Mouse (Mus musculus) embryonic facial prominence, embryonic 14.5 days (tissue): ENCODE measurements around the gene Samd4. TPM values are rescaled to one million over a fixed set of nuclear protein-coding genes. Genes with fewer than 3 reads are reported as not detected.

ENCODE experiments used
- ATAC-seq: fragments of 200-750 bp; cut with Nextera tagmentation; 2 replicates; pipeline ENCODE4 v1.8.0; 2017; ENCODE audit warnings: low read depth, moderate number of reproducible peaks, moderate TSS enrichment
- DNase-seq: peaks from one replicate; pipeline ENCODE4 v3.0.0-alpha.2; 2015; ENCODE audit warnings: low spot score
- H3K27ac ChIP-seq: fragments of 300-500 bp; sonication (generic); replicated peaks from 2 replicates; pipeline ENCODE4 v1.5.1; 2014; ENCODE audit warnings: low read depth, mild to moderate bottlenecking, low read length, moderate library complexity
- H3K27me3 ChIP-seq: fragments of 300-500 bp; sonication (generic); replicated peaks from 2 replicates; pipeline ENCODE4 v1.6.1; 2014; ENCODE audit warnings: low read length; ENCODE audit not compliant: control insufficient read depth, insufficient read depth
- H3K36me3 ChIP-seq: fragments of 300-500 bp; sonication (generic); 2 replicates; pipeline ENCODE4 v1.6.1; 2014; ENCODE audit warnings: low read length, mixed read lengths; ENCODE audit not compliant: control insufficient read depth, insufficient read depth
- H3K4me1 ChIP-seq: fragments of 300-500 bp; sonication (generic); 2 replicates; pipeline ENCODE4 v1.6.1; 2014; ENCODE audit warnings: antibody characterized with exemption, low read length; ENCODE audit not compliant: control insufficient read depth, insufficient read depth
- H3K4me2 ChIP-seq: fragments of 300-500 bp; sonication (generic); 2 replicates; pipeline ENCODE4 v1.6.1; 2014; ENCODE audit warnings: low read depth, mild to moderate bottlenecking, low read length, moderate library complexity, mixed read lengths
- H3K4me3 ChIP-seq: fragments of 300-500 bp; sonication (generic); 2 replicates; pipeline ENCODE4 v1.5.1; 2014; ENCODE audit warnings: low read depth, mild to moderate bottlenecking, low read length
- H3K9ac ChIP-seq: fragments of 300-500 bp; sonication (generic); 2 replicates; pipeline ENCODE4 v1.6.1; 2014; ENCODE audit warnings: low read depth, mild to moderate bottlenecking, low read length, moderate library complexity, mixed read lengths
- H3K9me3 ChIP-seq: fragments of 300-500 bp; sonication (generic); 2 replicates; pipeline ENCODE4 v1.6.1; 2016; ENCODE audit warnings: low read length; ENCODE audit not compliant: control insufficient read depth
- WGBS: fragments of 180-500 bp; shearing (Covaris S2); extraction: QIAGEN DNeasy Blood & Tissue Kit; methylation state at CpG from one replicate; pipeline ENCODE4 v1.1.7; 2014; 5-methylcytosine and 5-hydroxymethylcytosine counted together
- polyA plus RNA-seq: library from polyadenylated mRNA; unstranded; fragments of >200 nt; fragmentation: Nextera tagmentation; extraction: Ambion mirVana; gene quantifications from 2 replicates; pipeline ENCODE4 v1.2.1, GENCODE M21; 2014

The Samd4 gene
- polyA plus RNA-seq, 1 experiment from 2014 or later = 9.6 TPM

- peak; percentile 89 for DNase-seq
- Histone ChIP-seq H3K36me3 (no peaks in the 10 kb centered on the region), H3K4me1 (peaks cover 22% of the 10 kb centered on the region), H3K27ac (peak overlapping the region; percentile 81), H3K4me3 (no peak overlapping the region; the same call in 1 of the 2 replicates), H3K9ac (peak overlapping the region; percentile 19; the same call in 1 of the 2 replicates), H3K27me3 (no peaks in the 10 kb centered on the region), H3K4me2 (peak overlapping the region; percentile 43), H3K9me3 (no peaks in the 10 kb centered on the region)
- 21% methylated on average over 10 of the region's 10 CpGs for WGBS
- peak; percentile 87 for ATAC-seq
These were observed 83.6 kb downstream of the Samd4 start for GRCm38 (mm10) chr14:46966206-46966605.

GRCm38 (mm10) chr14:46968046-46968445, 85.4 kb downstream of the Samd4 start:
- DNase-seq = no peak

GRCm38 (mm10) chr14:46970673-46971072, 88.0 kb downstream of the Samd4 start:
- H3K27me3 ChIP-seq = no peaks in the 10 kb centered on the region
- ATAC-seq = peak; percentile 23; the same call in 1 of the 2 replicates
- H3K4me3 ChIP-seq = no peak overlapping the region
- H3K4me2 ChIP-seq = no peak overlapping the region
- H3K27ac ChIP-seq = no peak overlapping the region
- 45% methylated on average over 3 of the region's 3 CpGs for WGBS
- H3K9me3 ChIP-seq = no peaks in the 10 kb centered on the region
- peaks cover 21% of the 10 kb centered on the region for H3K4me1 ChIP-seq
- H3K9ac ChIP-seq = no peak overlapping the region
- H3K36me3 ChIP-seq = no peaks in the 10 kb centered on the region
- DNase-seq = peak; percentile 63

More at GRCm38 (mm10) chr14:46968046-46968445, 85.4 kb downstream of the Samd4 start:
- no peak overlapping the region for H3K4me2 ChIP-seq
- no peak overlapping the region for H3K4me3 ChIP-seq
- H3K9me3 ChIP-seq = no peaks in the 10 kb centered on the region
- ATAC-seq = no peak
- H3K36me3 ChIP-seq = no peaks in the 10 kb centered on the region
- no peaks in the 10 kb centered on the region for H3K27me3 ChIP-seq
- no peak overlapping the region for H3K9ac ChIP-seq
- peaks cover 22% of the 10 kb centered on the region for H3K4me1 ChIP-seq
- no peak overlapping the region for H3K27ac ChIP-seq
- 61% methylated on average over 11 of the region's 11 CpGs for WGBS

- Histone ChIP-seq H3K4me1 (peaks cover 10% of the 10 kb centered on the region; the same call in 1 of the 2 replicates), H3K27me3 (no peaks in the 10 kb centered on the region), H3K4me2 (no peak overlapping the region), H3K36me3 (no peaks in the 10 kb centered on the region), H3K4me3 (no peak overlapping the region), H3K9ac (no peak overlapping the region), H3K9me3 (no peaks in the 10 kb centered on the region), H3K27ac (no peak overlapping the region)
- ATAC-seq (no peak), DNase-seq (no peak)
- 93% methylated on average over 2 of the region's 2 CpGs for WGBS
These were observed 89.1 kb downstream of the Samd4 start for GRCm38 (mm10) chr14:46971802-46972201.

- no peak overlapping the region for H3K4me2 ChIP-seq
- no peaks in the 10 kb centered on the region for H3K27me3 ChIP-seq
- no peak overlapping the region for H3K9ac ChIP-seq
- H3K9me3 ChIP-seq = no peaks in the 10 kb centered on the region
- no peak for DNase-seq
- 66% methylated on average over 9 of the region's 9 CpGs for WGBS
- peaks cover 4% of the 10 kb centered on the region; the same call in 1 of the 2 replicates for H3K4me1 ChIP-seq
- H3K4me3 ChIP-seq = no peak overlapping the region
- no peak overlapping the region for H3K27ac ChIP-seq
- no peaks in the 10 kb centered on the region for H3K36me3 ChIP-seq
- ATAC-seq = no peak
These were observed 92.2 kb downstream of the Samd4 start for GRCm38 (mm10) chr14:46974874-46975273.

- no peak overlapping the region for H3K4me2 ChIP-seq
- ATAC-seq = no peak
- no peak for DNase-seq
- H3K9me3 ChIP-seq = no peaks in the 10 kb centered on the region
- no peak overlapping the region for H3K4me3 ChIP-seq
- 76% methylated on average over 4 of the region's 4 CpGs for WGBS
- peaks cover 1% of the 10 kb centered on the region; the same call in 1 of the 2 replicates for H3K4me1 ChIP-seq
- no peak overlapping the region for H3K9ac ChIP-seq
- H3K36me3 ChIP-seq = no peaks in the 10 kb centered on the region
- no peak overlapping the region for H3K27ac ChIP-seq
- no peaks in the 10 kb centered on the region for H3K27me3 ChIP-seq
These were observed 93.3 kb downstream of the Samd4 start for GRCm38 (mm10) chr14:46975969-46976368.

GRCm38 (mm10) chr14:46976712-46977111, 94.1 kb downstream of the Samd4 start:
- no peaks in the 10 kb centered on the region for H3K4me1 ChIP-seq
- DNase-seq (peak; percentile 51), ATAC-seq (no peak)
- no peaks in the 10 kb centered on the region for H3K9me3 ChIP-seq
- no peak overlapping the region for H3K27ac ChIP-seq
- H3K27me3 ChIP-seq = no peaks in the 10 kb centered on the region
- no peak overlapping the region for H3K4me2 ChIP-seq
- no peak overlapping the region for H3K4me3 ChIP-seq
- H3K9ac ChIP-seq = no peak overlapping the region
- WGBS = 58% methylated on average over 11 of the region's 11 CpGs
- H3K36me3 ChIP-seq = no peaks in the 10 kb centered on the region

- H3K4me1 ChIP-seq = no peaks in the 10 kb centered on the region
- no peaks in the 10 kb centered on the region for H3K9me3 ChIP-seq
- no peak overlapping the region for H3K27ac ChIP-seq
- H3K9ac ChIP-seq = no peak overlapping the region
- ATAC-seq (no peak), DNase-seq (no peak)
- WGBS = 60% methylated on average over 10 of the region's 10 CpGs
- H3K4me3 ChIP-seq = no peak overlapping the region
- H3K4me2 ChIP-seq = no peak overlapping the region
- H3K36me3 ChIP-seq = no peaks in the 10 kb centered on the region
- H3K27me3 ChIP-seq = no peaks in the 10 kb centered on the region
These were observed 95.0 kb downstream of the Samd4 start for GRCm38 (mm10) chr14:46977660-46978059.

GRCm38 (mm10) chr14:46979172-46979571, 96.5 kb downstream of the Samd4 start:
- Histone ChIP-seq H3K36me3 (no peaks in the 10 kb centered on the region), H3K27ac (no peak overlapping the region), H3K4me1 (no peaks in the 10 kb centered on the region), H3K9me3 (no peaks in the 10 kb centered on the region), H3K4me3 (no peak overlapping the region), H3K9ac (no peak overlapping the region), H3K4me2 (no peak overlapping the region), H3K27me3 (no peaks in the 10 kb centered on the region)
- DNase-seq (no peak), ATAC-seq (no peak)
- WGBS = 61% methylated on average over 5 of the region's 5 CpGs
